Mouse (Mus musculus): ENCODE results near the gene Coro1b. TPM values are rescaled to one million over a fixed set of nuclear protein-coding genes. Genes with fewer than 3 reads are reported as not detected.
A peak's percentile ranks its signal among the peaks of the same experiment; 100 is the strongest.

Coro1b gene
- total and polyA plus RNA-seq, 3 experiments = 179 to 265 (median 194) TPM

GRCm38 (mm10) chr19:4131768-4132167, 16.7 kb upstream of the Coro1b start:
- TF ChIP-seq SMC3 (IDR thresholded peaks at IDR 0.05; ENCODE audit: low read depth, low read length) = peak; percentile 44
- no peak for TF ChIP-seq MAZ (IDR thresholded peaks at IDR 0.05; ENCODE audit: low read depth, low read length)
- TF ChIP-seq CTCF (conservative IDR thresholded peaks at IDR 0.05 in 1 of 2, IDR thresholded peaks at IDR 0.05 in 1 of 2; ENCODE audit: low read depth in 2 of 2, low read length in 2 of 2) = peak in 1 of 2 experiments; percentile 61; a peak in 2 of 4 replicates
- no peak for TF ChIP-seq IRF4 (IDR thresholded peaks at IDR 0.05; ENCODE audit: low read depth, low read length)
- TF ChIP-seq MAFK (IDR thresholded peaks at IDR 0.05; ENCODE audit: insufficient replicate concordance, low read length) = no peak
- TF ChIP-seq MXI1 (IDR thresholded peaks at IDR 0.05; ENCODE audit: low read depth, low read length) = no peak
- peak; percentile 44 for TF ChIP-seq RAD21 (IDR thresholded peaks at IDR 0.05; ENCODE audit: low read depth, low read length)
- no peak for TF ChIP-seq RCOR1 (conservative IDR thresholded peaks at IDR 0.05; ENCODE audit: low read depth, low read length)
- no peak for TF ChIP-seq ZNF384 (IDR thresholded peaks at IDR 0.05; ENCODE audit: low read depth, low read length)
- no peak for TF ChIP-seq GABPA (IDR thresholded peaks at IDR 0.05; ENCODE audit: insufficient replicate concordance, low read depth, low read length)
- Histone ChIP-seq H3K79me2 (replicated peaks; ENCODE audit: control insufficient read depth, extremely low read depth, insufficient read depth, poor library complexity, severe bottlenecking) (peaks cover 19% of the 10 kb centered on the region), H3K9me3 (replicated peaks; ENCODE audit: low read length) (no peaks in the 10 kb centered on the region), H3K4me3 (replicated peaks in 1 of 3; ENCODE audit: low read depth in 2 of 3, low read length in 2 of 3, poor library complexity in 1 of 3) (no peak overlapping the region), H3K9ac (ENCODE audit: insufficient read depth, low read depth) (no peak overlapping the region), H3K27me3 (replicated peaks) (no peaks in the 10 kb centered on the region), H3K4me2 (ENCODE audit: insufficient read depth, low read depth, poor library complexity, severe bottlenecking) (no peak overlapping the region), H3K4me1 (ENCODE audit: control insufficient read depth in 1 of 2, insufficient read depth in 2 of 2) (peaks cover 23 to 82% of the 10 kb centered on the region in 2 experiments), H3K36me3 (replicated peaks in 1 of 2; ENCODE audit: control insufficient read depth in 1 of 2, insufficient read depth in 1 of 2, low read length in 1 of 2) (peaks cover 36 to 59% of the 10 kb centered on the region in 2 experiments), H3K27ac (ENCODE audit: insufficient read depth, low read depth) (0 out of 2 replicates have a peak overlapping the region, but pooled peaks have one; percentile 16)
- in situ Hi-C loops (cut with MboI; ENCODE audit: low pct_ligation_motif_present, low pct_unique_long_range_greater_than_20kb, low sequenced_read_pairs) = no loop called here
- DNase-seq (ENCODE audit: extremely low read depth) = no peak
- dilution Hi-C loops (cut with MboI; ENCODE audit: extremely low pct_ligation_motif_present, extremely low pct_unique_long_range_greater_than_20kb, low sequenced_read_pairs) = no loop called here

- Histone ChIP-seq H3K9me3 (replicated peaks; ENCODE audit: low read length) (no peaks in the 10 kb centered on the region), H3K36me3 (replicated peaks in 1 of 2; ENCODE audit: control insufficient read depth in 1 of 2, insufficient read depth in 1 of 2, low read length in 1 of 2) (peaks cover 24 to 59% of the 10 kb centered on the region in 2 experiments), H3K4me1 (ENCODE audit: control insufficient read depth in 1 of 2, insufficient read depth in 2 of 2) (peaks cover 36 to 90% of the 10 kb centered on the region in 2 experiments), H3K27me3 (replicated peaks) (no peaks in the 10 kb centered on the region), H3K27ac (ENCODE audit: insufficient read depth, low read depth) (peak overlapping the region; percentile 97), H3K9ac (ENCODE audit: insufficient read depth, low read depth) (peak overlapping the region; percentile 65), H3K4me3 (replicated peaks in 1 of 3; ENCODE audit: low read depth in 2 of 3, low read length in 2 of 3, poor library complexity in 1 of 3) (no peak overlapping the region), H3K4me2 (ENCODE audit: insufficient read depth, low read depth, poor library complexity, severe bottlenecking) (no peak overlapping the region), H3K79me2 (replicated peaks; ENCODE audit: control insufficient read depth, extremely low read depth, insufficient read depth, poor library complexity, severe bottlenecking) (peaks cover 3% of the 10 kb centered on the region; the same call in 1 of the 2 replicates)
- dilution Hi-C loops (cut with MboI; ENCODE audit: extremely low pct_ligation_motif_present, extremely low pct_unique_long_range_greater_than_20kb, low sequenced_read_pairs) = no loop called here
- in situ Hi-C loops (cut with MboI; ENCODE audit: low pct_ligation_motif_present, low pct_unique_long_range_greater_than_20kb, low sequenced_read_pairs) = no loop called here
- TF ChIP-seq SIN3A (IDR thresholded peaks at IDR 0.05; ENCODE audit: low read length) = peak; percentile 9; the same call in 1 of the 2 replicates
- TF ChIP-seq MYC (IDR thresholded peaks at IDR 0.05; ENCODE audit: low read depth, low read length) = no peak
- TF ChIP-seq MAX (IDR thresholded peaks at IDR 0.05; ENCODE audit: low read length) = no peak
- no peak for TF ChIP-seq MAFK (IDR thresholded peaks at IDR 0.05; ENCODE audit: insufficient replicate concordance, low read length)
- DNase-seq (ENCODE audit: extremely low read depth) = no peak
Observed at GRCm38 (mm10) chr19:4134354-4134753, 14.1 kb upstream of the Coro1b start.
